18 mouse cellular contexts compared by ENCODE assay signal in the genomic region with DNA sequence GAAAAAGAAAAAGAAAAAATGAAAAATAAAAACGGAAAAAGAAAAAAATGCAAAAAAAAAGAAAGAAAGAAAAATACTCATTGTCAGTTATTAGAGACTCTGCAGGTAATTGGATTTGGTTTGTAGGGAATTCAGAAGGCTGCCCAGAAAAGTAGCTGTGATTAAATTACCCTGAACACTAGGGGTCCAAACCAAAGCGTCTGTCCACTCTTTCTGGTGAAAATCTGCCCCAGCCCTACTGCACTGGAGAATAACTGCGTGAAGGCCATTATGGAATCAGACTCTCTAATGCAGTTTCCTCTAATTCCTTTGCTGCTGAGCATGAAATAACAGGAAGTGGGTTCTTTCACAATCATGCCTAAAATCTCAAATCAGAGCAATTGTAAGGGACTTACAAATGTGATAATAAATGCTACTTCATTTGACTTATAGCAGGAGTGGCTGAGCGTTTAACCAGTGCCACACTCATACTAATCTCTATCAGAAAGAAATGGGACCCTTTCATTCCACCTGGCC.
DNase-seq lines count a peak whose midpoint lies in the region; ATAC-seq and TF ChIP-seq lines count a peak whose summit lies in the region.
"Had no signal": no experiment of that assay in that cellular context is flagged by ENCODE, and none has a peak within 500 bp of the region (broad histone marks: within the 10 kb centered on the region; RNA-seq: fewer than 3 reads in every experiment).

No protein-coding gene starts in this region.

- H3K9ac ChIP-seq in forebrain, embryonic 13.5 days, result no peak overlapping the region
- H3K9ac ChIP-seq in lung, postnatal 0 days (replicated peaks; ENCODE audit: low read depth), result no peak overlapping the region
- H3K9ac ChIP-seq: embryonic facial prominence, embryonic 12.5 days; limb, embryonic 13.5 days; liver, embryonic 15.5 days; neural tube, embryonic 15.5 days had no signal

- 18% methylated on average over 4 of the region's 4 CpGs for WGBS in forebrain, embryonic 13.5 days
- 35% methylated on average over 4 of the region's 4 CpGs for whole genome bisulfite sequencing in forebrain, embryonic 10.5 days
- 37% methylated on average over 4 of the region's 4 CpGs for WGBS in lung, postnatal 0 days

- ATAC-seq in forebrain, embryonic 13.5 days, result 0 out of 2 replicates have a peak, but pooled peaks have one; percentile 45
- no peak for ATAC-seq in lung, postnatal 0 days
- peak; percentile 87 for ATAC-seq in common myeloid progenitor, adult 5-6 weeks (replicated peaks; ENCODE audit: low read depth, poor library complexity, severe bottlenecking)
- ATAC-seq in megakaryocyte progenitor cell, adult 5-6 weeks (replicated peaks; ENCODE audit: poor library complexity), result peak; percentile 95
- ATAC-seq: inflammation-experienced regulatory T-cells, adult 6 months had no signal

- no peaks in the 10 kb centered on the region for H3K9me3 ChIP-seq in forebrain, embryonic 13.5 days (replicated peaks)
- H3K9me3 ChIP-seq in forebrain, embryonic 10.5 days, result no peaks in the 10 kb centered on the region
- H3K9me3 ChIP-seq in lung, postnatal 0 days (ENCODE audit: low read length), result no peaks in the 10 kb centered on the region
- H3K9me3 ChIP-seq: embryonic facial prominence, embryonic 12.5 days; limb, embryonic 13.5 days; liver, embryonic 15.5 days; neural tube, embryonic 15.5 days had no signal

- H3K4me1 ChIP-seq in forebrain, embryonic 13.5 days, result peaks cover 16% of the 10 kb centered on the region
- peaks cover 14% of the 10 kb centered on the region for H3K4me1 ChIP-seq in forebrain, embryonic 10.5 days
- no peaks in the 10 kb centered on the region for H3K4me1 ChIP-seq in lung, postnatal 0 days (ENCODE audit: insufficient read depth, low read depth, low read length)
- H3K4me1 ChIP-seq: embryonic facial prominence, embryonic 12.5 days; limb, embryonic 13.5 days; liver, embryonic 15.5 days had no signal

- TF ChIP-seq EP300 in lung, postnatal 0 days (IDR thresholded peaks at IDR 0.05), result no peak

- TF ChIP-seq CTCF in lung, postnatal 0 days (IDR thresholded peaks at IDR 0.05), result no peak

- H3K27ac ChIP-seq in forebrain, embryonic 13.5 days, result no peak overlapping the region
- no peak overlapping the region for H3K27ac ChIP-seq in forebrain, embryonic 10.5 days
- H3K27ac ChIP-seq in lung, postnatal 0 days (ENCODE audit: low read length), result no peak overlapping the region
- H3K27ac ChIP-seq: embryonic facial prominence, embryonic 12.5 days; gastrocnemius, adult 2 months; limb, embryonic 13.5 days; liver, embryonic 15.5 days; neural tube, embryonic 15.5 days had no signal

- H3K36me3 ChIP-seq in forebrain, embryonic 13.5 days (ENCODE audit: poor library complexity, severe bottlenecking), result no peaks in the 10 kb centered on the region
- H3K36me3 ChIP-seq in forebrain, embryonic 10.5 days (replicated peaks), result no peaks in the 10 kb centered on the region
- H3K36me3 ChIP-seq in lung, postnatal 0 days (ENCODE audit: insufficient read depth, low read length), result no peaks in the 10 kb centered on the region
- H3K36me3 ChIP-seq: embryonic facial prominence, embryonic 12.5 days; limb, embryonic 13.5 days; liver, embryonic 15.5 days; neural tube, embryonic 15.5 days had no signal

- H3K4me3 ChIP-seq in forebrain, embryonic 13.5 days, result no peak overlapping the region
- no peak overlapping the region for H3K4me3 ChIP-seq in forebrain, embryonic 10.5 days
- H3K4me3 ChIP-seq in lung, postnatal 0 days (ENCODE audit: low read depth, low read length), result no peak overlapping the region
- H3K4me3 ChIP-seq: embryonic facial prominence, embryonic 12.5 days; gastrocnemius, adult 2 months; limb, embryonic 13.5 days; liver, embryonic 15.5 days; neural tube, embryonic 15.5 days had no signal

- no peak overlapping the region for H3K4me2 ChIP-seq in forebrain, embryonic 13.5 days
- no peak overlapping the region for H3K4me2 ChIP-seq in lung, postnatal 0 days (replicated peaks; ENCODE audit: low read depth, low read length)
- H3K4me2 ChIP-seq: embryonic facial prominence, embryonic 12.5 days; limb, embryonic 13.5 days; liver, embryonic 15.5 days; neural tube, embryonic 15.5 days had no signal

- DNase-seq in forebrain, embryonic 10.5 days (ENCODE audit: extremely low spot score, low spot score), result no peak
- peak; percentile 15 for DNase-seq in lung, postnatal 0 days (ENCODE audit: low spot score)
- DNase-seq in lung, postnatal 4 days, result no peak
- DNase-seq in spleen, adult 18-20 months, result no peak
- DNase-seq: adrenal gland, postnatal 14 days; gastrocnemius, adult 2 months; heart, postnatal 14 days; kidney, adult 9 months; thymus, adult 2 months had no signal

- no peaks in the 10 kb centered on the region for H3K27me3 ChIP-seq in forebrain, embryonic 13.5 days
- H3K27me3 ChIP-seq in forebrain, embryonic 10.5 days (ENCODE audit: poor library complexity, severe bottlenecking), result no peaks in the 10 kb centered on the region
- no peaks in the 10 kb centered on the region for H3K27me3 ChIP-seq in lung, postnatal 0 days (replicated peaks; ENCODE audit: insufficient read depth, low read length)
- H3K27me3 ChIP-seq: CH12.LX; embryonic facial prominence, embryonic 12.5 days; limb, embryonic 13.5 days; liver, embryonic 15.5 days; neural tube, embryonic 15.5 days had no signal
